Mouse (Mus musculus): ENCODE measurements at regions not wholly inside any gene's neighbourhood (a gene's known extent, or its start where the extent isn't known, plus 50 kb on each side); places are given as distances from the start of the nearest gene placed in this dataset.

DNA sequence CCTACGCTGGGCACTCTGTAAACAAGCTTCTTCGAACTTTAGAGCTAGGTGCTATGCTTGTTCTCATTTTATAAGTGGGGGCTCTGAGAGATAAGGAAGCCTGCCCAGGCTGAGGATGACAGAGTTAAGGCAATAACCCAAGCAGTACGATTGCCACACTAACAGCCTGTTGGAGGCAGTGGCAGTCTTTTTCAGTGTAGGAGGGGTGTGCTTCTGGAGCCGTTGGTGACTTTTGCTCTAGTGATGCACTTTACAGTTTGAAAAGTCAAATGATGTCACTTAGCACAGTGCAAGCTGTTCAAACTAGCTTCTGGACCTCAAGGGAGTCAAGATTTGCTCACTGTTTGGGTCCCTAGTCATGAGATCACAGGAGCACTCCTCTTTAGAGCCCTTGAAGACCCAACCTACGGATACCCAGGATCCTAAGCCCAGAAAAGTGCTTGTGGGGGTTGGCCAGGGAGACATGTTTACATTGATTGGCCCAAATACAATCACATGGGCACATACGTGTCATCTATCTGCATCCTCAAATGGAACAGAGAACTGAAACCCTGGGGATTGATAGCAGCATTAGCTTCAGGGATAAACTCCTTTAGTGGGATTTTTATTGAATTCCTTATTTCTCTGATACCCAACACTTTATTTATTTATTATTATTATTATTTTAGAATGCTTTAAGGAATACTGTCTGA lies 117.7 kb upstream of the Tbl1xr1 start:
- TF ChIP-seq POLR2A (IDR thresholded peaks at IDR 0.05; ENCODE audit: control insufficient read depth in 1 of 2, insufficient read depth in 1 of 2, low read depth in 1 of 2, low read length in 2 of 2, poor library complexity in 1 of 2): no peak
- TF ChIP-seq GATA1 (IDR thresholded peaks at IDR 0.05; ENCODE audit: low read depth, low read length): no peak
- no peak for TF ChIP-seq SIN3A (IDR thresholded peaks at IDR 0.05; ENCODE audit: low read length)
- TF ChIP-seq ZC3H11A (IDR thresholded peaks at IDR 0.05; ENCODE audit: low read depth, low read length): no peak
- no peak for TF ChIP-seq ETS1 (IDR thresholded peaks at IDR 0.05; ENCODE audit: low read depth, low read length)
- no peak for TF ChIP-seq NELFE (IDR thresholded peaks at IDR 0.05; ENCODE audit: low read depth, low read length)
- TF ChIP-seq ELF1 (IDR thresholded peaks at IDR 0.05; ENCODE audit: low read depth, low read length): no peak

All from MEL (cell line).